Mouse (Mus musculus) monocyte, adult 2 months (primary cell): ENCODE data around the gene Atp5g1.
"Not testable (repeated sequence)": the region's sequence is repeated elsewhere in the genome, so short reads cannot be mapped to it uniquely, and the experiment has no call there.

Experiments
- DNase-seq, 2 experiments: peaks; one replicate each; pipeline ENCODE4 v3.0.0; 2022; ENCODE audit warnings: low spot score in 2 of 2, low read depth in 1 of 2

The Atp5g1 gene

DNA sequence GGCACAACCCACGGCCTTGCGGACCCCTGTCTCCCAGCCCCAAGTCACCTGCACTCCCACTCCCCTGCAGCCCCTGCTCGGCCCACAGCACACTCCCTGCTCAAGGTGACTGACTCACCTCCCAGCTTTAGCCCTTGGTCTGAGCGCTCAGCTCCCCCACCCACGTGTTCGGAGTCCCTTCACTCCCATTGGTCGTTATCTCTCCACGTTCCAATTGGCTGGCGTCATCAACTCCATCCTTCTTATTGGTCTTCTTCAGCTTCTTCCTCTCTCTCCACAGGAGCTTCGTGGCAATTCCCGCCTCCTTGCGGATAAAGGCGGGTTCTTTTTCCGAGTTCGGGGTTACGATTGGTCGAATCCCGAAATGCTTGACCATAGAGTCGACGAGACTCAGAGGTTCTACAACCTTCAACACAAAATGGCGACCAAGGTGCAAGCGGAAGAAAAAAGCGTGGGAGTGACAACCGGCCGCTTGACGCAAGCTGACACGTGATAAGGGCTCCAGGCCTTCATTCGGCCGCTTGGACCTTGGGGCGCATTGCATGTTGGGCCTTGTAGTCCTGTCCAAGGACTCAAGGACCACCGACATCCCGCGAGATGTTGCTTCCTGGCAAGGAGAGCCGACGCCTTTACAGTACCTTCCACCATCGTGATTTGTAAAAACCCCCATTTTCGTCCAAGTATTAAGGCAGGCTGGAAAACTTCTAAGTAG, at the start of gene Atp5g1:
Gene Atp5g1, minus strand, starts transcription at position 162 of the 712 bp plus-strand sequence.
- DNase-seq, result peak; percentile 97 to 99

DNA sequence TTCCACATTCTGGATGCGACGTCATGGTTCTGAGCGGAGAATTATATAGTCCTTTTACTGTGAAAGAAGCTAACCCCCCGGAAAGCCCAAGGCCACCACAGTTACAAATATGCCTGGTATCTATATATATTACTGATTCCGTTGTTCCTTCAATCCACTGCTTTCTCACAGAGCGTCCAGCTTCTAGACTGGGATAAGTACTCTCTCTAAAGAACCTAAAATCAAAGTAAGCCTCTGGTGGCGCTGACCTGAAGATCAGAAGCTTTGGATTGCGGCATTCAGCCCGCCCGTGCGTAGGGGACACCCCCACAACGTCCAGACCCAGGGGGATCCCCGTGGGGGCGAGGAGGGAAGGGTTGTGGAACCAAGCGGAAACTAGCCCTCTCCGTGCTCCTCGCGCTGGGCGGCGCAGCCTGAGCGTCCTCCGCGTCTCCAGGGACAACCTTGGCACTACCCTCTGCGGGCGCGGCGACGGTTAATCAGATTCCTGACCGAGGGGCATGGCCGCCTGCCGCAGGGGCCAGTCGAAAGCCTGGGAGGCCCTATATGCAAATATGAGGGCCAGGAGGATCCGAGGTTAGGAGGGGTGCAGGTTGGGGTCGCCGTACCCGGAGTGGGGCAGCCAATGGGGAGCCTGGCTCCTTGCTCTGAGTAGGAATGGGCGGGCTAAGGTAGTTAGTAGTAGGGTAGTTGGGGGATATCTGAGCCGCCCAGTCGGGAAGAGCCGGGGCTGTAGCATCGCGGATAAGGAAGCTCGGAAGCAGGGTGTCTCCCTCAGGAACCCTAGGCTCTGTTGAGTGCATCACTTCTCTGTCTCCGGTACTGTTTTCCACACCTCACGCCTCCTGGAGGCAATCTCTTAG, 48.8 kb upstream of the Atp5g1 start:
- no peak for DNase-seq

DNA sequence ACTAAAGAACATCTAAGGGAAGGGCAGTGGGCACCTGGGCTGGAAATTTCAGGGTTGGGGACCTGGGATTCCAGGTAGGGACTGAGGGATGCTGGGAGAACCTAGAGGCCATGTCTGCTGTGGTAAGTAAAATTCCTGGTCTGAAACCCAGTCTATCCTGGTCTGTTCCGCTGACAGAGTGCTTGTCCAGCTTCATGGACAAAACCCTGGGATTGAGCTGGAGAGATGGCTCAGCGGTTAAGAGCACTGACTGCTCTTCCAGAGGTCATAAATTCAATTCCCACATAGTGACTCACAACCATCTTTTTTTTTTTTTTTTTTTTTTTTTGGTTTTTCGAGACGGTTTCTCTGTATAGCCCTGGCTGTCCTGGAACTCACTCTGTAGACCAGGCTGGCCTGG, 47.3 kb upstream of the Atp5g1 start:
- DNase-seq, result not testable (repeated sequence)

DNA sequence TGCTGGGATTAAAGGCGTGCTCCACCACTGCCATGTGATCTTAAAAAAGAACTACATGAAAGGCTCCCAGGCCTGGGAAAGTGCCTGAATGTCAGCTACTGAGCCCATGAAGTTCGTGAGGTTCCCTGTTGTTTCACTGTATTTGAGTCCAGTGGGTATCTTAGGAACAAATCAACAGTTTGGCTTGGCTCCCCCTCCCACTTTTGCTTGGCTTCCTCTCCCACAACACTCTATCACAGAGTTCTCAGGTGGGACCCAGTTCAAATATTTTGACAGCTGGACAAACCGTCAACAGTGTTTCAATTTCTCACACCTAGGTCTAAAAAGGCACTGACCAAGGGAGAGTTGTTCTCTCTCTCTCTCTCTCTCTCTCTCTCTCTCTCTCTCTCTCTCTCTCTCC, 43.9 kb upstream of the Atp5g1 start:
- DNase-seq, result no peak

DNA sequence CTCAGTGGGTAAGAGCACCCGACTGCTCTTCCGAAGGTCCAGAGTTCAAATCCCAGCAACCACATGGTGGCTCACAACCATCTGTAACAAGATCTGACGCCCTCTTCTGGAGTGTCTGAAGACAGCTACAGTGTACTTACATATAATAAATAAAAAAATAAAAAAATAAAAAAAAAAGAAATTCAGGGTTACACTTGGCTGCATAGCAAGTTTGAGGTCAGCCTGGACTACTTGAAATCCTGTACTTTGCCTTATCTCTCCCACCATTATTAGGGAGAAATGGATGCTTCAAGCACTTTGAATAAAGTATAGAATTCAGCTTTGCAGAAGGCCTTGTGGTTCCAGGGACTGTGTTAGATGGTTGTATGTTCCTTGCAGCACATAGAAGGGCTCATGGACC, 41.5 kb upstream of the Atp5g1 start:
- DNase-seq, result not testable (repeated sequence)

DNA sequence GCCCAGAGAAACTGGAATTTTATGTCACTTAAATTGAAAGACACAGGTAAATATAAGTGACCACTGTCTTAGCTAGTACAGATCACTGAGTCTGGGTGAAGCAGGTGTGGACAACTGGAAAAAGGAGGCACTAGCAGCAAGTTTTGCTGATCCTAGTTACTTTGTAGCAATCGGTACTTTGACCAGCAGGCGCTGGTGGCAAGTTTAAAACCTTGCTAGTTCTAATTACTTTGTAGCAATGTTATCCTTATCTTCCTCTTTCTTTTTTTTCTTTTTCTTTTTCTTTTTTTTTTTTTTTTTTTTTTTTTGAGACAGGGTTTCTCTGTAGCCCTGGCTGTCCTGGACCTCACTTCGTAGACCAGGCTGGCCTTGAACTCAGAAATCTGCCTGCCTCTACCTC, 40.6 kb upstream of the Atp5g1 start:
- no peak for DNase-seq

DNA sequence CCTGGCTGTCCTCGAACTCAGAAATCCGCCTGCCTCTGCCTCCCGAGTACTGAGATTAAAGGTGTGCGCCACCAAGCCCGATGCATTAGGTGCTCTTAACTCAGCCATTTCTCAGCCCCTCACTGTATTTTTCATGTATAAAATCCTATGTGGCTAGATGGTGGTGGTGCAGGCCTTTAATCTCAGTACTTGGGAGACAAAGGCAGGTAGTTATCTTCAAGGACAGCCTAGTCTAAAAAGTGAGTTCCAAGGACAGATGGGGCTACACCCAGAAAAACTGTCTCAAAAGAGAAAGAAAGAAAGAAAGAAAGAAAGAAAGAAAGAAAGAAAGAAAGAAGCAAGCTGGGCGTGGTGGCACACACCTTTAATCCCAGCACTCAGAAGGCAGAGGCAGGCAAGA, 39.9 kb upstream of the Atp5g1 start:
- no peak for DNase-seq

DNA sequence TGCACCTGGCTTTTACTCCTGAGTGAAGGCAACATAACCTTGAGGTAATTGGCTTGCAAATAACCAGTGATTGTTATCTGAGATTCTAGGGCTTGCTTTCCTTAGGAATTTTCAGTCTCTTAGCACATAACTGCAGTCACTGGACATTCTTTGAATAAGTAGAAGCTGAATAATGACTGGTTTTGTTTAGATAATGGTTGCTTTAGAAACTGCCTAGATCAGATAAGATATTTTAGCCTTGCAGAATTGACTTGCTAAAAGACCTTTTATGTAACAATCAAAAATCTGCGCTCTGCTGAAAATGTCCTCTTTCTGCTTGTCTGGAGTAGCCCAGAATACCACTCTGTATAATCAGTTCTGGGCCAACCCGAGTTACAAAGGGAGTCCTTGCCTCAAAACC, 38.6 kb upstream of the Atp5g1 start:
- DNase-seq, result no peak

DNA sequence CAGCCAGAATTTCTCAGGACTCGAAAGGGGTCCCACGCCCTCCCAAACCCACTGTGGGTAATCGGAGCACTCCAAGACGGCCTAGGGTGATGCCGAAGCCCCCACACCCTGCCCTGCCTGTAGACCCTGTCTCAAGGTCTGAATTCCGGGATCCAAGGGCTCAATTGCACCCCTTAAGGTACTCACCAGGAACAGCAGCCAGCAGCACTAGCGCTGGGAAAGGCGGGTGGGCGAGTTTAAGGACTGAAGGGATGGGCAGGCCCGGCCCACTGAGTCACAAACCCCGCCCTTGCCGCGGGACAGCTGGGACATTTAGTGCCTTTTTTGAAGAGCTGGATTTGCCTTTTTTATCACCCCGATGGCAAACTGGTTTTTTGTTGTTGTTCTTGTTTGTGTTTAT, 36.3 kb upstream of the Atp5g1 start, which contains the start of gene Calcoco2:
Gene Calcoco2, minus strand, starts transcription at position 214 of the 400 bp plus-strand sequence.
- DNase-seq, result no peak

DNA sequence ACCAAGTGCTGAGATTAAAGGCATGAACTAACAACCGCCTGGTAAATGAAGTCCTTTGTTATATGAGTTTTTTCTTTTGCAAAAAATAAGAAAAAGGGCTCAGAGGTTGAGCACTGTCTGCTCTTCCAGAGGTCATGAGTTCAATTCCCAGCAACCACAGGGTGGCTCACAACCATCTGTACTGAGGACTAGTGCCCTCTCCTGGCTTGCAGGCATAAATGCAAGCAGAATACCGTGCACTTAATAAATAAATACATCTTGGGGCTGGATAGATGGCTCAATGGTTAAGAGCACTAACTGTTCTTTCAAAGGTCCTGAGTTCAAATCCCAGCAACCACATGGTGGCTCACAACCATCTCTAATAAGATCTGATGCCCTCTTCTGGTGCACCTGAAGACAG, 35.5 kb upstream of the Atp5g1 start:
- not testable (repeated sequence) for DNase-seq

DNA sequence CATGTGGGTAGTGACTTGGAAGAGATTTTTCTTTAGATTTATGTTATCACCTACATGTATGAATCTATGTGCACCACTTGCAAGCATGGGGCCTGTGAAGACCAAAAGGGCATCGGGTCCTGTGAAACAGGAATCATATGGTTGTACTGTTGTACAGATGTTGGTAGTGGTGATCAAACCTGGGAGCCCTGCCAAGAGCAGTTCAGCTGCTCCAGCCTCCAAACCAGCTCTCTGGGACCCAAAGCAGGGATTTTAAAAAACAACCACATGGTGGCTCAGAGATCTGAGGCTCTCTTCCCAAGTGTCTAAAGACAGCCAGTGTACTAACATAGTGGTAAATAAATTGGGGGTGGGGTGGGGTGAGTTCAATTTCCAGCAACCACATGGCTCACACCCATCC, 32.9 kb upstream of the Atp5g1 start:
- no peak for DNase-seq

DNA sequence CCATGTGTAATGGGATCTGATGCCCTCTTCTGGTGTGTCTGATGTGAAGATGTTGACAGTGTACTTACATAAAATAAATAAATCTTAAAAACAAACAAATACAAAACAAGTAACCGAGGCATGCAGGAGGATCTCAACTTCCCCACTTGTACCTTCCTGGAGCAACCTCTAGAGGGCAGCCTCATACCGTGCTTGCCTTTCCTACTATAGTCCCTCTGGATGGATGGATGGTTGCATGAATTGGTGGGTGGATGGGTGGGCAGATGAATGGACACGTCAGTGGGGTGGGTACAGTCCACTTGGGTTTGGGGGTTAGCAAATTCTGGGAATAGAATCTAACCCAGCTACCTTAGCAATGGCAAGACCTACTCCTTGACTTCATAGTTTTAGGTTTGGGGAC, 17.9 kb upstream of the Atp5g1 start:
- DNase-seq, result peak in 1 of 2 experiments; percentile 12

DNA sequence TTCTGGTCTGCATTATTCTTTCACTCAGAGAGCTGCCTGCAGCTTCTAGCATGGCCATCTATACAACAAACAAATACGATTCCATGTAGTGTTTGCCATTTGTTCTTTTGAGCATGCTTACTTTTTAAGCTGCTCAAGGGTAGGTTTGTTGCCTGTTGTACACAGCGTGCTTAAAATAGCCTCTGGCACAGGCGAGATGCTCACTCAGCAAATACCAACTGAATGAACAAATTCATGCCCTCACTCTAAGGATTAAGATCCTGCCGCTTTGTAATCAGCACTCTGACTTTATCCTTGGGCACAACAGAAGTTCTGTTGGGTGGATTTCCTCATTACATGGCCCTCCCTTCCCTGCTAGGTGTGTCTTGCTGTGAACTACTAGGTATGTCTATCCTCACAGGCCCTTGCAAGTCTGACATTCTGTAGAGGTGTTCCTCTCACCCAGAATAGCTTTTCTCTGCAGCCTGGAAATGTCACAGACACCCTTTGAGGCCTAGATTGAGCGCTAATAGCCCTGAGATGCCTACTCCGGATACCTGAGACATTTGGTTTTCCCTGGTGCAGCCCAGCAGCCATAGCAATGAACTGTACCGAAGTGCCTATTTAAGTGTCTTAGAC, 17.3 kb upstream of the Atp5g1 start:
- DNase-seq, result no peak

DNA sequence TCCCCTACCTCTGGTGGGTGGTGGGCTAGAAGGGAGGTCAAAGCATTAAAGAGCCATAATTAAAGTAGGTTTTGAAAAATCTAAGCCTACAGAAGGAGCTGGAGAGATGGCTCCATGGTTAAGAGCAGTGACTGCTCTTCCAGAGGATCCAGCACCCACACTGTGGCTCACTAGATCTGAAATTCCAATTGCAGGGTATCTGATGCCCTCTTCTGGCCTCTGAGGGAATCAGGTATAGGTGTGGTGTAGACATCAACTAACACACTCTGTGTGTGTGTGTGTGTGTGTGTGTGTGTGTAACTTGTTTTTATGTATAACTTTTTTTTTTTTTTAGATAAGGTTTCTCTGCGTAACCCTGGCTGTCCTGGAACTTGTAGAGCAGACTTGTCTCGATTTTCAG, 15.6 kb upstream of the Atp5g1 start:
- DNase-seq, result no peak

DNA sequence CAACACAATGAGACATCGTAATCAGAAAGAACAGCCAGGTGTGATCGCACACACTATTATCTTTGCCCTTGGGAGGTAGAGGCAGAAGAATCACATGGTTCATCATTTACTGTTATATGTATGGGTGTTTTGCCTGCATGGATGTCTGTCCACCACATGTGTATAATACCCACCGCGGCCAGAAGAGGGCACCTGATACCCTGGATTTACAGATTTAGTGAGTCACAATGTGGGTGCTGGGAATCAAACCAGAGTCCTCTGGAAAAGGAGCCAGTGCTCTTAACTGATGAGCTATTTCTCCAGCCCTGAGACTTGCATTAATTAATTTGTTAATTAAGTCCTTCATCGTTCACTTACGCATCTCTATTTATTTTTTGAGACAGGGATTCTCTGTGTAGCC, 12.5 kb upstream of the Atp5g1 start:
- no peak for DNase-seq

DNA sequence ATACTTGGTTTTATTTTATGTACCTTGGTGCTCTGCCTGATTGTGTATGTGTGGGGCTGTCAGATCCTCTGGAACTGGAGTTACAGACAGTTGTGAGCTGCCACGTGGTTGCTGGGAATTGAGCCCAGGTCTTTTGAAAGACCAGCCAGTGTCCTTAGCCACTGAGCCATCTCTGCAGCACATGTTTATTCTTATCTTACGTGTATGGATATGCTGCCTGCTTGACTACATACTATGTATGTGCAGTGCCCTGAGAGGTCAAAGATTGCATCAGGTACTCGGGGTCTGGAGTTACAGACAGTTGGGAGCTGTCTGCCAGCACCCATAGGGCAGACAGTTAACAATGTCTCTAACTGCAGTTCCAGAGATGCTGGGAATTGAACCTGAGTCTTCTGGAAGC, 7.2 kb upstream of the Atp5g1 start:
- DNase-seq, result no peak

DNA sequence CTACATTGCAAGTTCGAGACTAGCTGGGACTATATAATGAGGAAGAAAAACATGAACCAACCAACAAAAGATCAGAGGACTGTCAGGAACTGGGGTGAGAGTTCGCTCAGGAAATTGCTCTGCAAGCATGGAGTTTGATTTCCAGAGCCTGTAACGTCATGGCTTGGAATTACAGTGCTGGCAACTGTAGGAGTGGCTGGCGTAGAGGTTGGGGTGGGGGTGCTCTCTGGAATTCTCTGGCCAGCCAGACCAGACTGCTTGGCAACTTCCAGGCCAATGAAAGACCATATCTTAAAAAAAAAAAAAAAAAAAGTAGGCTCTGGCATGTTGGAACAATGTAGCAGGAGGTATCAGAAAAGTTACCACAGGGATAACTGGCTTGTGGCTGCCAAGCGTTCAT, 5.3 kb upstream of the Atp5g1 start:
- DNase-seq, result no peak

DNA sequence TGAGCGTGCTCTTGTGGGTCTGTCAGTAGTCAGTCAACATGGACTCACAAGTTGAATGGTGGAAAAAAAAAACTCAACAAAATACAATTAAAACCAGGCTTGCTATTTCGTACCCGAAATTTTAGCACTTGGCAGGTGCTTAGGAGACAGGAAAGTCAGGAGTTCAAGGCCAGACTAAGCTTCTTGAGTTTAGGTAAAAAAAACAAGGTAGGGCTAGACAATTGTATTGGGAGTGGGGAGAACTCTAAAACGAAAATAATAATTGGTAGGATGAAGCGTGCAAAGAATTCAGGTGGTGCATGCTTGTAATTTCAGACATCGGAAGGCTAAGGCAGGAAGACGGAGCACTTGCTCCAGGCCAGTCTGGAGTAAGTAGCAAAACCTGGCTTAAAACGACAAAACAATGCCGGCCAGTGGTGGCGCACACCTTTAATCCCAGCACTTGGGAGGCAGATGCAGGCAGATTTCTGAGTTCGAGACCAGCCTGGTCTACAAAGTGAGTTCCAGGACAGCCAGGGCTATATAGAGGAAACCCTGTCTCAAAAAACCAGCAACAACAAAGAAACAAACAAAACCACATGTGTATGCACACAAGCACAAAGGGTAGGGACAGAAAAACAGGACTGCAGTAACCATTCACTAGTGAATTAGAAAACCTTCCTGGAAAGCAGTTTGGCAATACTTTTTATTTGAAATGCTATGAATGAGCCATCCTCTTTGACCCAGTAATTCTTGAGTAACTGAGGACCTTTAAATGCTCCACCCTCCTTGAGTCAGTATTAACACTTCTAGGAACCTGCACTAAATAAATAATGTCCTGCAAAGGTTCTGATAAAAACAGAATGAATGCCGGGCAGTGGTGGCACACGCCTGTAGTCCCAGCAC, 993 bp upstream of the Atp5g1 start:
- DNase-seq, result no peak

DNA sequence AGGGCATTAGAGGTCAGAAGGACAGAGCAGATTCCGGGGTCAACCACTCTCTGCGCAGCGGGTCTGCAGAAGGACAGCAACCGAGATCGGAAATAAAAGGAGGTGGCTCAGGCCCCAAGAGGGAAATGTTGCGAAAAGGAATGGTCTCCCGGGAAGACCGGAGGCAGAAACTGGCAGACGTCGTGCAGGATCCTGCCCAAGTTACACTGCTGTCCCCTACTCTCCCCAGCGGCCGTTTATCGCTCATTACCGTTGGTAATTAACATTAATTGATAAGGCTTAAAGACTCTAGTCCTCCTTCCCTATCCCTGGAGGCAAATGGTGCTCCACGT, 327 bp downstream of the Atp5g1 start:
- no peak for DNase-seq

DNA sequence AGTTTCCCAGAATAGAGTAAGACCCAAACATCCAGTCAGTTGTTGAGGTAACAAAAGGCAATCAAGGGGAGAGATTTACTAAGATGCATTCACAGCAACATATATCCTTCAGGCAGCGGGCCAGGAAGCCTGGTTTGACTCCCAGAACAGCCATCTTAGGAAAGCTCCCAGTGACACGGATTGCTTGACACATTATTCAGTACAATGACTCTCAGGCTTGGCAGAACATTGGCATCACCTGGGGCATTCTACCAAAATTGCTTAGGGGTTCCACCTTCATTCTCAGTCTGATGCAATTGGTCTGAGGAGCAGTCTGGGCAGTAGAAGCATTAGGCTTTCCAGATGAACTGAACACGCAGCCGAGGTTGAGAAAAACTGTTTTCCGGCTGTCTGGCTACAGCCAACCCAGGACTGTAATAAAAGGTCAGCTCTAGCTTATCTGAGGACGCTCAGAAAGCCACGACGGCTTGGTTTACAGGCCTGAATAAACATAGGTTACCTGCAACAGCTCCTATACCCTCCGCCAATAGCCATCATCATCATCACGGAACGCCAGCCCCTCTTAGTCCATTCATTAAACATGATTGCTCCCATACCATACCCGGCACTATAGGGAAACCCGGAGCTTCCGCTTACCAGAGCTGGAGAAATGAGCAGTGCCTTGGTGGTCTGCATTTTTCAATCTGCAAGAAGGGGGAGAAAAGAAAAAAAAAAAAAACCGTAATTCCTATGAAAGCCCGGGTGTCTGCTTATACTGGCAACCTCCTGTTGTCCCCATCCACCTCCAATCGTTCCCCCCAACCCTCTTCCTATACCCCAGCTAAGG, 906 bp downstream of the Atp5g1 start:
- no peak for DNase-seq
